Mouse (Mus musculus): ENCODE data around the gene Fhit.

Fhit gene

GRCm38 (mm10) chr14:9672728-9673127, 1489.1 kb downstream of the Fhit start:
- no peak for DNase-seq (ENCODE audit: low spot score)

DNA sequence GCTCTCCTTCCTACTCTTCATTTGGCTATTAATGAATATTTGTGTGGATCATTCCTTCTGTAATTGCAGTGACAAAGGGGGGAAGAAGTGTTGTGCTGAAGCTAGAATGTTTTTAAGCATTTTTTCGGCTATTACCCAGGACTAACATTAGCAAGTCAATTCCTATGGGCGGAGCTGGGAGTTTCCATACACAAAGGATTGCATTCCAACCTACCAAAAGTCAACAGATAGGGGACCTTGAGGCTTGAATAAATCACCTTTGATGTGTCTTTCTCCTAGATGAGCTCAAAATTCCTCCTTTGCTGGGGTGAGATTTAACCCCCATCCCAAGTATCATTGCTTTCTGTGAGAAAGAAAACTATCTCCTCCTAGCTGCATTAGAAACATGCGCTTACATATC, 1490.1 kb downstream of the Fhit start:
- DNase-seq (ENCODE audit: low spot score), result no peak

DNA sequence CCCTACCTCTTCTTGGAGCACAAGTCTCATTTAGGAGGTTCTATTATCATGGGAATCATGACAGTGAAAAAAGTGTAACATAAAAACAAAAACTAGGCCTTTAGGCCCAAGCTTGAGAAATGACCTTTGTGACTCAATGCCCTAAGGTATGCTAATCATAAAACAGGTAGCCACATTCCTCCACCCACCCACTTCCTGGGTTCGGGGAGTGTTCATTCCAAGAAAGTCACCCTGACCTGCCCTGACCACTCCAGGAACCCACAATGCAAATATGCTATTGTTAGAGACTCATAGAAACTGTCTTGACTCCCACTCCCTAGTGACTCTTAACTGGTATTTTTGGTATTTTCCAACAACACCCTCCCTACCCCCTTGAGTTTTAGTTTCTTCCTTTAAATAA, 1492.1 kb downstream of the Fhit start:
- no peak for DNase-seq (ENCODE audit: low spot score)

DNA sequence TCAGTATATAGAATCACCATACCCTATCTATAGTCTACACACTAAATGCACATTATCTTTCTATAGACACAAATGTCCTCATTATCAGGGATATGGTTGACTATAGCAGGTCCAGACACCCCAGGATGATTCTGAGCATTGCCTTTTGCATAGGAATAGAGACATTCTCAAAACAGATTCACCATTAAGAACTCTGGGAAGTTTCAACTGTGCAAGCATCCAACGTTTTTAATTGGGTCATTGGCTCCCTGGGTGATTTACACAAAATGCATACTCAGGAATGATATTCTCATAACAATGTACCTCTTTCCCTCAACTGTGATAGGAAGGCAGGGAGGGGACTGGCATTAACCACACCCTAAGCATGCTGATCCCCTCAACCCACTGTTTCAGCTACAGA, 1503.4 kb downstream of the Fhit start:
- DNase-seq (ENCODE audit: low spot score), result no peak

GRCm38 (mm10) chr14:9651417-9651816, 1510.4 kb downstream of the Fhit start:
- DNase-seq (ENCODE audit: low spot score), result no peak

DNA sequence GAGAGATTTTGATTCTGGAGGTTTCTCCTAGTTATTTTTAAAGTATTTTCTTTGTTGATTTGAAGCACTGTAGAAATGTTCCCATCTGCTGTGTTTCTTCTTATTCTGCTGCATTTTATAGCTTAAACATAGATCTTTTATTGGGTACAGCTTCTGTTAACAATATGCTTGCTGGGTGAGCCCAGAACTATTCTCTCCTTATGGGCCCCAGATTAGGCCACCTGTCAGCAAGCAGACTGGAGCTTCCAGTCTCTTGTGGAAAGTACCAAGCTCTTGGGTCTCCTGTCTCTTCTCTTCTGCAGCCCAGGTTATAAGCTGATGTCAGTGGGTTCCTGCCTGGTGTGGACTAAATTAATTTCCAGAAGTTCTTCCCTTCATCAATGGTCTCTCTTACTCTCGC, 1513.4 kb downstream of the Fhit start:
- DNase-seq (ENCODE audit: low spot score), result no peak

DNA sequence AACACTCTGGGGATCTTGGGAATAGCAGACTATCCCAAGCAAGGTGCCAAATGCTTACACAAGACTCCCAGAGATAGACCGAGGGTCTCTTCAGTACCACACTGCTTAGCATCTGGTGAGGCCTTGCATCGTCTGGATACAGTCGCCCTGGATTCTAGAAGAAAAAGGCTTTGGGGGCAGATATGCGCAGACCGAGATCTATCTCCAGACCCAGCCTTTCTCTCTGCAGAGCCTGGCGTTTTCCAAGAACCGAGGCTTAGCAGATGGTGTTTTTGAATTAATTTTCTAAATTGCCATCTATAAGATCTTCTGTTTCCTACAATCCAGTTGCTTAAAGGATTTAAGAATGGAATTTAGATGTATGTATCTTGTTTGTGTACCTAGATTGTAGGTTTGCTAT, 1515.6 kb downstream of the Fhit start:
- no peak for DNase-seq (ENCODE audit: low spot score)

DNA sequence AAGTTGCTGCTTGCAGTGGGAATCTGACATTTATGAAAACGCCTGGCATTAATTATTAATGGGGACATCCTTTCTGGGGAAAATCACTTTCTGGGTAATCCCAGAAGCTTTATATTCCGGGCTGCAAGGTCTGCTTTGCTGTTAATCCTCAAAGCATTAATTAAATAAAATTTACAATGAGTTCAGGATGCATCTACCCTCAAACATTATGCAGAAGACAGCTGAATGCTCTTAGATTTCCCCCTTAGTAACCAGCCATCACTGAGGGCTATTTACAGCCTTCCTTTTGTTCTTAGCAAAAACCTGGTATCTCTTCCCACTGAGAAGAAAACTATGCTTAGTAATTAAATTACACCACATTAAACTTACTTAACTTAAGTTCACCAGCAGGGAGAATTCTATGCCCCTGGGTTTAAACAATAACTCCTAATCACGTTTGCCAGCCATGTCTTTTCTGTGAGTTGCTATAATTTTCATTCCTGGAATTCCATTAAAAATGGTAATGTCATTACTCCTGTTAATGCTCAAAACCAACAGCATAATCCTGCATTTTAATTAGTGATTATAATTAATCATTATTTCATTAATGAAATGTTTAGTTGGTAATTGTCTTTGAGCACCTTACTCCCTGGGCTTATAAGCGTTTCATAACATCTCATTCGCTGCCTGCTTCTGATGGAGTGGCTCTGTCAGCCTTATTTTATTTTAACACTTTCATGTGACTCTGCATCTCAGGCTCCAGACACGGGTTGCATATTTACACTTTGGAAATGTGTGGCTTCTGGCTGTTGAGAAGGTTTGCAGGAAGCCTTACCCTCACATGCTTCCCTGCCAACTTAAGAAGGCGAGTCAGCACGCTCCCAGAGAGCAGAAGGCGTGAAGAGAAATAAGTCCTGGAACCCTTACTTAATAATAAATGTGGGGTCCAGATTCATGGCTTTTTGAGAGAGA, 1517.3 kb downstream of the Fhit start:
- no peak for DNase-seq (ENCODE audit: low spot score)

GRCm38 (mm10) chr14:9643700-9644099, 1518.1 kb downstream of the Fhit start:
- no peak for DNase-seq (ENCODE audit: low spot score)

DNA sequence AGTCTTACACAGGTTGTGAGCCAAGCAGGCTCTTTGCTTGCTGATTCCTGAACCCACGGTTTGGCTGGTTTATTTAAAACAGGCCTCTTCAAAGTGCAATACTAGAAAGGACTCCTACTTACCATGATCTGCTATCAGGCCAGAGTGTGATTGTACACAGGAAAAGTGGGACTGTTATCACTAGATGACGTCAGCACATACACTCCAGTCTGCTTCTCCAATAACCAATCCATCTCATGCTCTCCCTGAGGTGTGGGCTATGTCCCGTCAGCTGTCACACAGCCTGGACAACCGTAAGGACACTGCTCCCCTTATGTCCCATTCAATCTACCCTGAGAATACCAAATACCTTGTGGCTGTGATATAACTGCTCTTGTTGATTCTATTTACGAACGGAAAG, 1519.2 kb downstream of the Fhit start:
- no peak for DNase-seq (ENCODE audit: low spot score)

- DNase-seq (ENCODE audit: low spot score), result no peak
These were observed 1519.8 kb downstream of the Fhit start for GRCm38 (mm10) chr14:9642068-9642467.

DNA sequence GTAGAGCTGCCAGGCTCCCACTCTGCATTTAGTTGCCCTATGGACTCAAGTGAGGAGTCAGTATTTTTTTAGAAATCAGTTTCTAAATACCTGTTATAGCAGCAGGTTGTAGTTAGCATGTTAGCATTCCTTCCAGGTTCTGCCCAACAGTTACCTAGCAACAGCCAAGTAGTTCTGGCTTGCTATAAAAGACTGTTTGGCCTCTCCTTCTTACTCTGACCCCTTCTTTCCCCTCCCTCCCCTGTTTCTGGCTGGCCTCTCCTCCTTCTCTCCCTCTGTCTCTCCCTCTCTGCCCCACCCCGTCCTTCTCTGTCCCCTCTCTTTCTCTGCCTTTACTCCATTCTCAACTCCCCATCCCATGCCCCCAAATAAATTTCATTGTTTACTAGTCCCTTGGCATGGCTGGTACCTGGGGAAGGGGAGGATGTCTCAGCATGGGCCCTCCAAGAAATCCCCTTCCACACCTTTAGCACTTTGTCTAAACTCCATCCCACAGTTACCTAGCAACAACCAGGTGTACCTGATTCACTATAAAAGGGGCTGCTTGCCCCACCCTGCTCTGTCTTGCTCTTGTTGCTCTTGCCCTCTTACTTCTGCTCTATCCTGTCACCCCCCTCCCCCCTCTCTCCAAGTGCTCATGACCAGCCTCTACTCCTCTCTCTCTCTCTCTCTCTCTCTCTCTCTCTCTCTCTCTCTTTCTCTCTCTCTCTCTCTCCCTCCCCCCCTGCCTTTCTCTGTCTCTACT, 1527.4 kb downstream of the Fhit start:
- DNase-seq (ENCODE audit: low spot score), result no peak

- DNase-seq (ENCODE audit: low spot score), result no peak
These were observed 1529.3 kb downstream of the Fhit start for GRCm38 (mm10) chr14:9632537-9632936.

- no peak for DNase-seq (ENCODE audit: low spot score)
These were observed 1538.4 kb downstream of the Fhit start for GRCm38 (mm10) chr14:9623219-9624043.

DNA sequence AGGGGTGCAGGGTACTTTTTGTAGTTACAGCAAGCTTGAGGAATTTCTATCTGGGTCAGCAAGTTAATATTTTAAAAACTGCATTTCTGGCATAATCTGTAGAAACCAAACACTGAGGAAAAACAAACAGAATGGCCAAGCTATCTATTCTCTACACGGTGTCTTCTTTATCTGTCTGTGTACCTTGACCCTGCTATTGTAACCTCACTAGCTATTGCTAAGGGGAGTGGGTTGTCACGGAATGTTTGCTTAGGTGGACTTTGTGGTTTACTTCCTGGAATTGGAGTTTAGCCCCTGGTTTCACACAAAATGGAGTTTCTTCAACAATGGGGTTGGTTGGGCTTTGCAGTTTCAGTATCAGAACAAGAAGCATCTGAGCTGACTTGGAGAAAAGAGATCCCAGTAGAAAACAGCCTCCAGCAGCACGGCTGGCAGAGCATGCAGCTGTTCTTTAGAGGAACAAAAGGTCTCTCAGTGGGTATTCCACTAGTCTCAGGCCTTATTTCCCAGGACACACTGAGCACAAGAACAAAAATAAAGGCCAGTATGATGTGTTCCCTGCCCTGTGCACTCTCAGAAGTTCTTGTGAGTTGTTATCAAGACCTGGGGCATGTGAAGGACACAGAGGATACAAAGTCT, 1540.8 kb downstream of the Fhit start:
- peak; percentile 83 for DNase-seq (ENCODE audit: low spot score)

GRCm38 (mm10) chr14:9619840-9620239, 1542.0 kb downstream of the Fhit start:
- DNase-seq (ENCODE audit: low spot score), result peak; percentile 24

DNA sequence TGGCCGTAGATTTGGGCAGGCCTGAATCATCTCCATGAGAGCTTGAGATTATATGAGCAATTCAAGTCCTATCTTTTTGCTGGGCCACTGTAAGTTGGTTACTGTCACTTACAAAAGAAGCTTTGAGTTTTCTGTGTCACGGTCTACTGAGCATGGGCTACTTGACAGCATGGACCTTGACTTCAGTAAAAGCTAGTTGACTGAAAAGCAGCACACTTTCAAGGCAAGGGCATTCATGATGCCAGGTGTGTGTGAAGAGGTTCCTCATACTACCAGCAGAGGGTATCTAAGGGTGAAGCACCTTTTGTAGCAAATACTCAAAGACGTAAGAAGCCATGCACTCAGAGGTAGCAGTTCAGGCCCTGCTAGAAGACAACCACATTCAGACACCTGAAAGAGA, 1548.7 kb downstream of the Fhit start:
- DNase-seq (ENCODE audit: low spot score), result no peak

GRCm38 (mm10) chr14:9609120-9609519, 1552.7 kb downstream of the Fhit start:
- DNase-seq (ENCODE audit: low spot score), result no peak

DNA sequence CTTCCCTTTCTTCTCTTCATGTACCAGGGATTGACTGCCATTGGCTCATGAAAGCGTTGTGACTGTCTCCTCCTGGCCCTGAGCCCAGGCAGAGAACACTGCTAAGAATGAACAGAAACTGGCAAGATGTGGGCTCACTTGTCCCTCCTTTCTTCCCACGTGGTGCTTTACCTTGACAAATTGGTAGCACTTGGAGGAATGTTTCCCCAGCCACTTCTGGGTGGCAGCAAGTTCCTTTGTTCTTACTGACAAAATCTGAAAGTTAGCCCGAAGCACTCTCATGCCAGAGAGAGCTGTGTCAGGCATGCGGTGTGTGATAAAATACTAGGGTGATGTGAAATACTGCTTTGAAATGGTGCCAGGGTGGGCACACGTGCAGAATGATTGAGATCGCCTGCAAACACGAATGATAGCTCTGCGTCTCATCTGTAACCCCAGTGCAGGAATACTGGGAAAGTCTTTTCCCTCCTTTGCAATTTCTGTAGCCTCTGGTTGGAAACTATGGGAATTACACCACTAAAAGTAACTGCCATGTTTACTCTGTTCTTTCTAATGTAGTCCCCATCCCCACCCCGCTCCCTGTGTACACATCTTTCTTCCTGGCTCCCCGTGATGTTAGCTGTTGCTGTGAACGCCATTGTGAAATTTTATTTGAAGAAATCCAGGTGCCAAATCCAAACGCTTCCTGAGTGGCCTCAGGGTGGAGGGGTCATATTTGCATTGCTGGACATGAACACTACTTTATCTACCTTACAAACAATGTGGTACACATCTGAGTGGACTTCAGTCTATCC, 1555.1 kb downstream of the Fhit start:
- DNase-seq (ENCODE audit: low spot score), result peak; percentile 65

- DNase-seq (ENCODE audit: low spot score), result no peak
These were observed 1561.6 kb downstream of the Fhit start for GRCm38 (mm10) chr14:9600271-9600670.

DNA sequence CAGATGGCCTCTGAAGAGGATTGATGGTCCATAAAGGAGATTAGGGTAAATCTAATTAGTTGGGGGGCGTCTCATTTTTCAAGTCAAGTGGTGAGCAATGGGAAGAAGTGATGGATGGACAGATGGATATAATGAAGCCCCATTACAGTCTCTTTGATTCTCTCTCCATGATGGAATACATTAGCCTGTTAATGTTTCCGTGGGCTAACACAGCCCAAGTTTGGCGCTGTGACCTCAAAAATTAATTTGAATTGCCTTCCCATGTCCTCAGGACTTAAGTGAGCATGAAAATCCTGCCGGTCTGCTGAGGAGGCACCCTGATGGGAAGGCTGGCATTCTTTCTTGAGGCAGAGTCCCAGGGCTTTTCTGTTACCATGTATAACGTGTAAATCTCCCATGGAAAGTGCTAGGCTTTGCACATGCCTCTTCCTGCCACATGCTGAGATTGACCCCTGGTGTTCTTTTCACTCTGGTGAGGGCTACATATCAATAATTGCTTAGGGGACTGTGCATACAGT, 1564.3 kb downstream of the Fhit start:
- no peak for DNase-seq (ENCODE audit: low spot score)

Measured in yolk sac, embryonic 10.5 days (tissue).